Mouse (Mus musculus): Measurements from ENCODE around the gene Nxph2.
"Not testable (repeated sequence)": the region's sequence is repeated elsewhere in the genome, so short reads cannot be mapped to it uniquely, and the experiment has no call there.

GRCm38 (mm10) chr2:23290991-23291390 lies 30.1 kb upstream of the Nxph2 start:
- not testable (repeated sequence) for TF ChIP-seq GATA1 (IDR thresholded peaks at IDR 0.05; ENCODE audit: borderline replicate concordance, low read length); FLI1 (IDR thresholded peaks at IDR 0.05; ENCODE audit: low read length)
